10 mouse cellular contexts compared by ENCODE assay signal in the genomic region with DNA sequence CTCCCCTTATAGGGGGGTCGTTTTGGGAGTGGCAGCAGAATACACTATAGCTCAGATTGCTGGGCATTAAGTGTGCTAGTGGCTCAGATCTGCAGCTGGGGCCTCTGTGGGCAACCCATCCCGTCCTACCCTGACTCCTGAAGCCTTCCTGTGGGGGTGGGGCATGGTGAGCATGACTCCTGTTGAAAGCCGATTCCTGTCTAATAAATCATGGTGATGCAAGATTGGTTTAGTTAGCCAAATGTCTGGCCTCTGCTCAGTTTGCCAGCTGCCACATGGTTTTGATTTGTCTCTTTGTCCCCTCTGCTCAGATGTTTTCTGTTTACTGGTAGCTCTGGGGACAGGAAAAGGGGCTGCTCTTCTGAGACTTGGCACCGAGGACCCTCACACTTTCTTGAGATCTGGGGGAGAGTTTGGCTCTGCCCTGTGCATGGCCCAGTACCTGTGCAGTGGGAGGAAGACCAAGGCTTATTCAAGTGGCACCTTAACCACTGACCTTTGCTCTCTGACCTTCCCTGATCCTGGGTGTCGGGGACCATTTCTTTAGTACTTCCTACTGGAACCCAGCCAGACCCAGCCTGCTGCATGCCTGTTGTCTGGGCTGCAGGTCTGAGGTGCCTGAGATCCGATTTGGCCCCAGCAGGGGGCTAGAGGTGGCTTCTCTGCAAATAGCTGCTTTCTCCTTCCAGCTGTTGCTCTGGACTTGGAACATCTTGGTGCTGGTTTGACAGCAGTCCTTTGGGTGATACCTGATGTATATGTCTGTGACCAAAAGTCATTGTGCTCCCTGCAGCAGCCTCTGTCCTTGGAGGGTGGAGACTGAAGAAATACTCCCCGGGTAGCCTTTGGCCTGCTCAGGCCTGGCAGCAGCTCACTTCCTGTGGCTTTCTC. TPM values are rescaled to one million over a fixed set of nuclear protein-coding genes. Genes with fewer than 3 reads are reported as not detected.
DNase-seq lines count a peak whose midpoint lies in the region; ATAC-seq and TF ChIP-seq lines count a peak whose summit lies in the region.
"Had no signal": no experiment of that assay in that cellular context is flagged by ENCODE, and none has a peak within 500 bp of the region (broad histone marks: within the 10 kb centered on the region; RNA-seq: fewer than 3 reads in every experiment).

No protein-coding gene starts in this region.

- no peaks in the 10 kb centered on the region for H3K9me3 ChIP-seq in heart, embryonic 16.5 days (replicated peaks; ENCODE audit: control insufficient read depth, low read length)
- H3K9me3 ChIP-seq in lung, postnatal 0 days (ENCODE audit: low read length): no peaks in the 10 kb centered on the region
- H3K9me3 ChIP-seq: liver, embryonic 13.5 days had no signal

- TF ChIP-seq EP300 in lung, postnatal 0 days (IDR thresholded peaks at IDR 0.05): no peak

- WGBS in heart, embryonic 16.5 days: 40% methylated on average over 7 of the region's 7 CpGs
- 21% methylated on average over 7 of the region's 7 CpGs for WGBS in lung, postnatal 0 days

- H3K4me2 ChIP-seq in heart, embryonic 16.5 days (ENCODE audit: low read depth, low read length): no peak overlapping the region
- H3K4me2 ChIP-seq in lung, postnatal 0 days (replicated peaks; ENCODE audit: low read depth, low read length): no peak overlapping the region
- H3K4me2 ChIP-seq: liver, embryonic 13.5 days had no signal

- DNase-seq in heart, postnatal 10 days: no peak
- DNase-seq in adrenal gland, adult 18-20 months (ENCODE audit: low spot score in 2 of 2): peak; percentile 52 to 62
- DNase-seq in gastrocnemius, postnatal 25 days: peak; percentile 76
- DNase-seq in lung, postnatal 0 days (ENCODE audit: low spot score): peak; percentile 54
- DNase-seq in layer of hippocampus, postnatal 25 days (ENCODE audit: extremely low spot score in 1 of 2, low spot score in 1 of 2): no peak
- no peak for DNase-seq in spleen, postnatal 14 days (ENCODE audit: low spot score in 2 of 2)
- DNase-seq: liver, embryonic 13.5 days had no signal

- ATAC-seq in heart, embryonic 16.5 days (replicated peaks; ENCODE audit: extremely low read depth, insufficient read depth, low FRiP score): no peak
- ATAC-seq in lung, postnatal 0 days: peak; percentile 39
- no peak for ATAC-seq in activated CD4-positive, CD25-positive, alpha-beta regulatory T cell, adult 4 months

- H3K27me3 ChIP-seq in heart, embryonic 16.5 days (ENCODE audit: control insufficient read depth, insufficient read depth, low read length): 0 out of 2 replicates have a peak, but pooled peaks cover 2% of the 10 kb centered on the region
- H3K27me3 ChIP-seq in lung, postnatal 0 days (replicated peaks; ENCODE audit: insufficient read depth, low read length): no peaks in the 10 kb centered on the region
- H3K27me3 ChIP-seq: liver, embryonic 13.5 days had no signal

- intact Hi-C loops in heart, postnatal 10 days (cut with DNase I): no loop called here

- H3K4me3 ChIP-seq in heart, embryonic 16.5 days (ENCODE audit: low read length): no peak overlapping the region
- no peak overlapping the region for H3K4me3 ChIP-seq in lung, postnatal 0 days (ENCODE audit: low read depth, low read length)
- H3K4me3 ChIP-seq: liver, embryonic 13.5 days had no signal

- H3K4me1 ChIP-seq in heart, embryonic 16.5 days (ENCODE audit: control insufficient read depth, insufficient read depth, low read length): no peaks in the 10 kb centered on the region; the same call in 1 of the 2 replicates
- peaks cover 4% of the 10 kb centered on the region; the same call in 1 of the 2 replicates for H3K4me1 ChIP-seq in lung, postnatal 0 days (ENCODE audit: insufficient read depth, low read depth, low read length)

- TF ChIP-seq CTCF in lung, postnatal 0 days (IDR thresholded peaks at IDR 0.05): 0 out of 2 replicates have a peak, but pooled peaks have one; percentile 7

- no peaks in the 10 kb centered on the region for H3K36me3 ChIP-seq in heart, embryonic 16.5 days (ENCODE audit: control insufficient read depth, insufficient read depth)
- no peaks in the 10 kb centered on the region for H3K36me3 ChIP-seq in lung, postnatal 0 days (ENCODE audit: insufficient read depth, low read length)
- H3K36me3 ChIP-seq: liver, embryonic 13.5 days had no signal

- H3K27ac ChIP-seq in heart, embryonic 16.5 days (ENCODE audit: low read length): no peak overlapping the region
- H3K27ac ChIP-seq in lung, postnatal 0 days (ENCODE audit: low read length): no peak overlapping the region
- H3K27ac ChIP-seq: liver, embryonic 13.5 days had no signal

- H3K9ac ChIP-seq in heart, embryonic 16.5 days (ENCODE audit: low read length): 0 out of 2 replicates have a peak overlapping the region, but pooled peaks have one; percentile 9
- no peak overlapping the region for H3K9ac ChIP-seq in lung, postnatal 0 days (replicated peaks; ENCODE audit: low read depth)
- H3K9ac ChIP-seq: liver, embryonic 13.5 days had no signal

RNA-seq across cellular contexts. Expression of a gene that starts 4.4 kb away (rescaled TPM):
- polyA plus RNA-seq in heart, embryonic 16.5 days (2015; fragmentation: Nextera tagmentation; extraction: Ambion mirVana): 17.4 and 20.0 TPM in 2 replicates
- total RNA-seq in heart, postnatal 10 days (2021): 10 to 100 TPM; 14.4 to 15.7 TPM
- 10 to 100 TPM; 65.7 to 90.8 TPM for total RNA-seq in adrenal gland, adult 18-20 months (2021)
- 10 to 100 TPM; 43.0 to 45.0 TPM for total RNA-seq in gastrocnemius, postnatal 25 days (2021)
- 8.4 and 9.1 TPM in 2 replicates for polyA plus RNA-seq in lung, postnatal 0 days (2015; fragmentation: Nextera tagmentation; extraction: Ambion mirVana)
- total RNA-seq in layer of hippocampus, postnatal 25 days (2021): 100 to 1,000 TPM; 454 to 498 TPM
- not detected for polyA plus RNA-seq in activated CD4-positive, CD25-positive, alpha-beta regulatory T cell, adult 4 months (2017; shearing (Covaris generic))

RNA-seq across cellular contexts. Expression of a gene that starts 12.8 kb away (rescaled TPM):
- 6.7 and 8.2 TPM in 2 replicates for polyA plus RNA-seq in heart, embryonic 16.5 days (2015; fragmentation: Nextera tagmentation; extraction: Ambion mirVana)
- total RNA-seq in heart, postnatal 10 days (2021): 10 to 100 TPM; 12.4 to 16.7 TPM
- 10 to 100 TPM; 26.5 to 34.3 TPM for total RNA-seq in adrenal gland, adult 18-20 months (2021)
- total RNA-seq in gastrocnemius, postnatal 25 days (2021): 10 to 100 TPM; 14.0 to 15.0 TPM
- 4.2 and 4.7 TPM in 2 replicates for polyA plus RNA-seq in lung, postnatal 0 days (2015; fragmentation: Nextera tagmentation; extraction: Ambion mirVana)
- 10 to 100 TPM; 34.8 to 39.0 TPM for total RNA-seq in layer of hippocampus, postnatal 25 days (2021)
- polyA plus RNA-seq in activated CD4-positive, CD25-positive, alpha-beta regulatory T cell, adult 4 months (2017; shearing (Covaris generic)): 10 to 100 TPM; 35.8 to 39.8 TPM

RNA-seq across cellular contexts. Expression of a gene that starts 30.8 kb away (rescaled TPM):
- 44.7 and 55.2 TPM in 2 replicates for polyA plus RNA-seq in heart, embryonic 16.5 days (2015; fragmentation: Nextera tagmentation; extraction: Ambion mirVana)
- 100 to 1,000 TPM in 1 of 2 experiments, 10 to 100 TPM in 1; 86.7 to 106 TPM for total RNA-seq in heart, postnatal 10 days (2021)
- total RNA-seq in adrenal gland, adult 18-20 months (2021): 100 to 1,000 TPM in 1 of 2 experiments, 10 to 100 TPM in 1; 55.3 to 165 TPM
- total RNA-seq in gastrocnemius, postnatal 25 days (2021): 10 to 100 TPM; 19.7 to 35.5 TPM
- 301 and 319 TPM in 2 replicates for polyA plus RNA-seq in lung, postnatal 0 days (2015; fragmentation: Nextera tagmentation; extraction: Ambion mirVana)
- 10 to 100 TPM; 15.1 to 16.5 TPM for total RNA-seq in layer of hippocampus, postnatal 25 days (2021)
- polyA plus RNA-seq in activated CD4-positive, CD25-positive, alpha-beta regulatory T cell, adult 4 months (2017; shearing (Covaris generic)): under 1 TPM in 1 of 2 experiments, not detected in 1; 0.83 TPM

RNA-seq across cellular contexts. Expression of a gene that starts 47.6 kb away (rescaled TPM):
- not detected in 2 replicates for polyA plus RNA-seq in heart, embryonic 16.5 days (2015; fragmentation: Nextera tagmentation; extraction: Ambion mirVana)
- not detected for total RNA-seq in heart, postnatal 10 days (2021)
- not detected for total RNA-seq in adrenal gland, adult 18-20 months (2021)
- total RNA-seq in gastrocnemius, postnatal 25 days (2021): not detected
- not detected in 2 replicates for polyA plus RNA-seq in lung, postnatal 0 days (2015; fragmentation: Nextera tagmentation; extraction: Ambion mirVana)
- total RNA-seq in layer of hippocampus, postnatal 25 days (2021): not detected
- polyA plus RNA-seq in activated CD4-positive, CD25-positive, alpha-beta regulatory T cell, adult 4 months (2017; shearing (Covaris generic)): not detected
- total RNA-seq: ES-E14 had no signal
- polyA plus RNA-seq: liver, embryonic 13.5 days had no signal

RNA-seq across cellular contexts. Expression of a gene that starts 51.9 kb away (rescaled TPM):
- 28.6 and 29.8 TPM in 2 replicates for polyA plus RNA-seq in heart, embryonic 16.5 days (2015; fragmentation: Nextera tagmentation; extraction: Ambion mirVana)
- 10 to 100 TPM; 24.3 to 27.7 TPM for total RNA-seq in heart, postnatal 10 days (2021)
- 10 to 100 TPM; 67.2 to 77.6 TPM for total RNA-seq in adrenal gland, adult 18-20 months (2021)
- total RNA-seq in gastrocnemius, postnatal 25 days (2021): 10 to 100 TPM; 21.0 to 23.0 TPM
- 15.2 and 15.5 TPM in 2 replicates for polyA plus RNA-seq in lung, postnatal 0 days (2015; fragmentation: Nextera tagmentation; extraction: Ambion mirVana)
- total RNA-seq in layer of hippocampus, postnatal 25 days (2021): 10 to 100 TPM; 40.4 to 46.9 TPM
- polyA plus RNA-seq in activated CD4-positive, CD25-positive, alpha-beta regulatory T cell, adult 4 months (2017; shearing (Covaris generic)): 1 to 10 TPM; 2.1 to 3.3 TPM

Comparison
In these comparisons a context has a peak if more than half of its experiments do, and no peak if none do; other contexts are left out.
1. DNase-seq: peak in adrenal gland, adult 18-20 months (2 of 2), gastrocnemius, postnatal 25 days (single experiment) and lung, postnatal 0 days (single experiment); none in heart, postnatal 10 days (0 of 2), layer of hippocampus, postnatal 25 days (0 of 2) and spleen, postnatal 14 days (0 of 2).
2. RNA of a gene that starts 4.4 kb away (total RNA-seq): 454 to 498 TPM in layer of hippocampus, postnatal 25 days; 65.7 to 90.8 TPM in adrenal gland, adult 18-20 months, 43.0 to 45.0 TPM in gastrocnemius, postnatal 25 days and 14.4 to 15.7 TPM in heart, postnatal 10 days; every median in the first group is over 4 times any median in the second.